Comparison of ENCODE assay signal across 24 mouse cellular contexts in the genomic region with DNA sequence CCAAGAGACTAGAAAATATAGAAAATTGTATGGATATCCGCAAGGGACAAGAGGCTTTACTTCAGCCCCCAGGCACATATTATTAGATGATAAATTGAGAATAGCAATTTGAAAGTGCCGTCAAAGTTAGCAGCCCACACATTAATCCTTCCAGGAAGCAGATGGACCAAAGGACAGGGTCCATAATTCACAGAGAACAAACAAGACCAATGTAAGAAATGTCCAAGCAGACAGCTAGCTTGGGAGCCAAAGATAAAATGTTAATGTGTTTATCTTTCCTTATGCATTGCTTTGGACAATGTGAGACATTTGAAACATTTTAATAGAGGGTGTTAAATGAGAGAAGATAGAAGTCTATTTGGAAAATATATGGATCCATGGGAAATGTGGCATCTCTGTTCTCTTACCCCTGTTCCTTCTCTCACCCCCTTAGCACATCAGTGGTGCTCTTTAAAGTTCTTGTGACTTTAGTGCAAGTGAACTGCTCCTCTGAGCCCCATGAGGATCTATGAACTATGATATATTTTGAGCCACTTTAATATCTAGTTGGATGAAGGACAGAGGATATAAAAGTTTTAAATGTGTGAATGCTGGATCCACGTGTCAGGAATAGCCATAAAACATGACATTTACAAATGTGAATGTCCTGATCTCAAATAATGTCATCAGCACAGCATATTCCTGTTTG.
DNase-seq lines count a peak whose midpoint lies in the region; ATAC-seq and TF ChIP-seq lines count a peak whose summit lies in the region.
"Had no signal": no experiment of that assay in that cellular context is flagged by ENCODE, and none has a peak within 500 bp of the region (broad histone marks: within the 10 kb centered on the region; RNA-seq: fewer than 3 reads in every experiment).

No protein-coding gene starts in this region.

- 0 out of 2 replicates have a peak, but pooled peaks cover 7% of the 10 kb centered on the region for H3K4me1 ChIP-seq in kidney, embryonic 14.5 days (ENCODE audit: control insufficient read depth, insufficient read depth, low read length)
- 0 out of 2 replicates have a peak, but pooled peaks cover 3% of the 10 kb centered on the region for H3K4me1 ChIP-seq in kidney, embryonic 16.5 days (ENCODE audit: insufficient read depth, low read length)
- H3K4me1 ChIP-seq: embryonic facial prominence, embryonic 10.5 days; embryonic facial prominence, embryonic 12.5 days; forebrain, embryonic 13.5 days; forebrain, embryonic 15.5 days had no signal

- H3K4me3 ChIP-seq in kidney, embryonic 14.5 days (ENCODE audit: low read length): no peak overlapping the region
- no peak overlapping the region for H3K4me3 ChIP-seq in kidney, embryonic 16.5 days (ENCODE audit: low read length)
- no peak overlapping the region for H3K4me3 ChIP-seq in layer of hippocampus, adult 2 months
- H3K4me3 ChIP-seq: embryonic facial prominence, embryonic 10.5 days; embryonic facial prominence, embryonic 12.5 days; forebrain, embryonic 13.5 days; forebrain, embryonic 15.5 days had no signal

- no peaks in the 10 kb centered on the region for H3K27me3 ChIP-seq in kidney, embryonic 14.5 days (ENCODE audit: control insufficient read depth, insufficient read depth, low read length)
- no peaks in the 10 kb centered on the region for H3K27me3 ChIP-seq in kidney, embryonic 16.5 days (ENCODE audit: insufficient read depth, low read length)
- H3K27me3 ChIP-seq: CH12.LX; embryonic facial prominence, embryonic 12.5 days; forebrain, embryonic 13.5 days; forebrain, embryonic 15.5 days had no signal

- no peak overlapping the region for H3K4me2 ChIP-seq in kidney, embryonic 14.5 days (replicated peaks; ENCODE audit: low read depth, low read length)
- H3K4me2 ChIP-seq in kidney, embryonic 16.5 days (replicated peaks; ENCODE audit: low read depth, low read length): no peak overlapping the region
- H3K4me2 ChIP-seq: embryonic facial prominence, embryonic 12.5 days; forebrain, embryonic 13.5 days; forebrain, embryonic 15.5 days had no signal

- no peak overlapping the region for H3K9ac ChIP-seq in kidney, embryonic 14.5 days (ENCODE audit: low read depth, low read length)
- H3K9ac ChIP-seq in kidney, embryonic 16.5 days (replicated peaks; ENCODE audit: low read length): no peak overlapping the region
- H3K9ac ChIP-seq: embryonic facial prominence, embryonic 12.5 days; forebrain, embryonic 13.5 days; forebrain, embryonic 15.5 days had no signal

- DNase-seq in kidney, adult 18-20 months: no peak
- no peak for DNase-seq in kidney, adult 11 months
- DNase-seq in layer of hippocampus, adult 2 months (ENCODE audit: low spot score in 2 of 2): no peak
- DNase-seq in layer of hippocampus, adult 8-10 months (ENCODE audit: low spot score in 2 of 2): no peak
- DNase-seq: adrenal gland, adult 8-10 months; adrenal gland, postnatal 14 days; adrenal gland, postnatal 36 days; B cell, adult 2 months; cerebellum, adult 11-12 months; cerebellum, adult 2 months; cerebellum, adult 9-10 months; cerebellum, postnatal 10 days; cerebellum, postnatal 25 days had no signal

- no peak for TF ChIP-seq CTCF in layer of hippocampus, adult 2 months (conservative IDR thresholded peaks at IDR 0.05)

- no peaks in the 10 kb centered on the region for H3K36me3 ChIP-seq in kidney, embryonic 14.5 days (ENCODE audit: control insufficient read depth, insufficient read depth, low read length)
- no peaks in the 10 kb centered on the region for H3K36me3 ChIP-seq in kidney, embryonic 16.5 days (ENCODE audit: insufficient read depth, low read length)
- H3K36me3 ChIP-seq: embryonic facial prominence, embryonic 10.5 days; embryonic facial prominence, embryonic 12.5 days; forebrain, embryonic 15.5 days; G1E had no signal

- peak; percentile 64; the same call in 1 of the 2 replicates for ATAC-seq in kidney, embryonic 14.5 days (ENCODE audit: low FRiP score, low TSS enrichment)
- ATAC-seq in kidney, embryonic 16.5 days (ENCODE audit: low FRiP score, low TSS enrichment): peak; percentile 74; the same call in 1 of the 2 replicates
- ATAC-seq: activated CD4-positive, CD25-positive, alpha-beta regulatory T cell, adult 4 months; CD4-positive, CD25-positive, alpha-beta regulatory T cell, adult 4 months; forebrain, embryonic 13.5 days; forebrain, embryonic 15.5 days; Patski had no signal

- no peaks in the 10 kb centered on the region for H3K9me3 ChIP-seq in kidney, embryonic 14.5 days (ENCODE audit: control insufficient read depth, low read length)
- H3K9me3 ChIP-seq in kidney, embryonic 16.5 days (ENCODE audit: low read length): no peaks in the 10 kb centered on the region
- H3K9me3 ChIP-seq: embryonic facial prominence, embryonic 10.5 days; embryonic facial prominence, embryonic 12.5 days; forebrain, embryonic 13.5 days; forebrain, embryonic 15.5 days had no signal

- no peak overlapping the region for H3K27ac ChIP-seq in kidney, embryonic 14.5 days (ENCODE audit: low read depth, low read length)
- H3K27ac ChIP-seq in kidney, embryonic 16.5 days (ENCODE audit: low read length): no peak overlapping the region
- H3K27ac ChIP-seq in layer of hippocampus, adult 2 months: 0 out of 2 replicates have a peak overlapping the region, but pooled peaks have one; percentile 9
- H3K27ac ChIP-seq: embryonic facial prominence, embryonic 10.5 days; embryonic facial prominence, embryonic 12.5 days; forebrain, embryonic 13.5 days; forebrain, embryonic 15.5 days had no signal

- 38% methylated on average over 3 of the region's 3 CpGs for WGBS in kidney, embryonic 14.5 days
- WGBS in kidney, embryonic 16.5 days: 38% methylated on average over 3 of the region's 3 CpGs
